Mouse (Mus musculus) heart, adult 18-20 months (tissue): ENCODE results near the gene Col7a1. TPM values are rescaled to one million over a fixed set of nuclear protein-coding genes. Genes with fewer than 3 reads are reported as not detected.

Experiments used
- DNase-seq, 2 experiments: peaks; one replicate each; pipeline ENCODE4 v3.0.0; 2021 to 2022; ENCODE audit warnings: mixed read lengths in 1 of 2
- total RNA-seq, 2 experiments: library from RNA; stranded (reverse); gene quantifications; 2 replicates each; pipeline ENCODE4 v1.2.3; 2021

Col7a1 gene
- total RNA-seq, 2 experiments from 2014 or later, result 0.31 to 0.60 TPM

DNA sequence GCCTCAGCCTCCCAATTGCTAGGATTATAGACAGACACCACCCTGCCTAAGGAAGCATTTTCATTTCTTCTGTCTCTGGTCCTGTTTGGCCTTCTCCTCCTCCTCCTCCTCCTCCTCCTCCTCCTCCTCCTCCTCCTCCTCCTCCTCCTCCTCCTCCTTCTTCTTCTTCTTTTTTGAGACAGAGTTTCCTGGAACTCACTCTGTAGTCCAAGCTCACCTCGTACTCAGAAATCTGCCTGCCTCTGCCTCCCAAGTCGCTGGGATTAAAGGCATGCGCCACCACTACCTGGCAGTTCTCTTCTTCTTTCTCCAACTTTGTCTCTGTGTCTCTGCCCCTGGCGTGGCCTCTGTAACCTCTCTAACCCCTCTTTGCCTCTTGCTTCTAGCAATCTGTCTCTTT lies 32.3 kb downstream of the Col7a1 start, which contains the start of gene Ucn2:
TSS of gene Ucn2 (plus strand) at position 301 of the 400 bp plus-strand sequence.
- DNase-seq, result no peak

DNA sequence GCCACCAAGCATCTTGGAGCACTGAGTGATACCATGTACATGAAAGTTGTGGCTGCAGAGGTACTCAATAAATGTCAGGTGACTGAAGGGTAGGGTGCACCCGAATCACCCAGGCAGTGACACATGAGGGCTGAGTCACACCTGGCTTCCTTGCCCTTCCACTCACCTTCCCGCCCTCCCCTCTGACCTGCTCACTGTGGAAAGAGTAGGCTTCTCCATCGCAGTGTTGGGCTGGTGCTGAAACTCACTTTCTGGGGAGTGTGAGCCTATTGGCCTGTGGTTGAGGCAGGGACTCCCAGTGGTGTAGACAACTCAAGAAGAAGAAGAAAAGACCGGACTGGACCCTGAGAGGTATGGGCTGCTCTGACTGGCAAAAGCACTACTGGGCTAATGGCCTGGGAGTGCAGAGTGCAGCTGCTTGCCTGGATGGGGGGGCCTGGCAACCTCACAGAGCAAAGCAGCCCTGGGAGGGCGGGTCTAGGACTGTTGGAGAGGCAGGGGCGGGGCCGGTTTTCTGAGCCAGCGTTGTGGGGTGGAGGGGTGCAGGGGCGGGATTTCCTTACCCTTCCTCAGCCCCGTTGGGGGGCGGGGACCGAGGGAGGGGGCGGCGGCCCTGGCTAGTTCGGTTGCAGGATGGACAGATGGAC lies 34.4 kb downstream of the Col7a1 start:
- peak; percentile 50 to 65 for DNase-seq

DNA sequence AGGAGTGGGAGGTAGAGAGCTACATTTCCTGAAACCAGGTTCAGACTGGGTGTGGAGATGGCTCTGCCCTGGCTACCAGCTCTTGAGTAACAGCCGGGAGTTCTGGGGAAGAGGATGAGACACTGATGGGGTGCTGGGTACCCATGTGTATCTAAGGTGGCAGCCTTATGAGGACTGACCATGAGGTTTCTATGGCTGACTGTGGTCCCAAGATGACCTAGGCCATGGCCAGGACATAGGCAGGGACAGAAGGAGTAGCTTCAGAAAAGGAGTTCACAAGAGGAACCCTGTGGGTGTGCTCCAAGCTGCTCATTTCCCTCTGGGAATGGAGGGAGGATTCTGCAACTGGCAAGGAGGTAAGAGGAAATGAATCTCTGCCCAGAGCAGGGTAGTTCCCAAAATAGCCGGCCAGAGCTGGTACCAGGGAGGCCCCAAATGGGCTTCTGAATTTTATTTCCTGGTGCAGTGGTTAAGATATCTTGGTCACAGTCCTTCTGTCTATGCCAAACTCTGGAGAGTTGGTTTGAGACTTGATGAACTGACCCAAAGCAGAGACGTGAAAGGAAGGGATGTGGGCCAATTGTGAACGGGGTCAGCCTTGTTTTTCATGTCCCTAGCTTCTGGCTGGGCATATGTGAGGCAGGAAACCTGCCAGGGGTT lies 36.5 kb downstream of the Col7a1 start:
- DNase-seq, result peak; percentile 57 to 67

DNA sequence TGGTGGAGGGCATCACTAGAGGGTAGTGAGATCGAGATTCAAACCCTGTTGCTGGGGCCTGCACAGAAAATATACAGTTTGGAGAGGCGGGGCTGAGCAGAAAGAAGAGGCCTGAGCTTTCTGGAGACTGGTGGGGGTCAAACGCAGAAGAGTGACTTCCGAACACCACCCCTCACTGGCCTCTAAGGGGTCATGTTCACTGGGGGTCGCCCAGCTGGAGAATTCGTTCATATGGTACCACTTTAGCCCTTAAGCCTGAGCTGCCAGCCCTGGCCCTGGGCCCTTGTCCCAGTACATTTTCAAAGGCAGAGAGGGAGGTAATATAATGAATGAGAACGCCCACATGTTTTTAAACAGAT lies 37.1 kb downstream of the Col7a1 start:
- DNase-seq, result no peak

DNA sequence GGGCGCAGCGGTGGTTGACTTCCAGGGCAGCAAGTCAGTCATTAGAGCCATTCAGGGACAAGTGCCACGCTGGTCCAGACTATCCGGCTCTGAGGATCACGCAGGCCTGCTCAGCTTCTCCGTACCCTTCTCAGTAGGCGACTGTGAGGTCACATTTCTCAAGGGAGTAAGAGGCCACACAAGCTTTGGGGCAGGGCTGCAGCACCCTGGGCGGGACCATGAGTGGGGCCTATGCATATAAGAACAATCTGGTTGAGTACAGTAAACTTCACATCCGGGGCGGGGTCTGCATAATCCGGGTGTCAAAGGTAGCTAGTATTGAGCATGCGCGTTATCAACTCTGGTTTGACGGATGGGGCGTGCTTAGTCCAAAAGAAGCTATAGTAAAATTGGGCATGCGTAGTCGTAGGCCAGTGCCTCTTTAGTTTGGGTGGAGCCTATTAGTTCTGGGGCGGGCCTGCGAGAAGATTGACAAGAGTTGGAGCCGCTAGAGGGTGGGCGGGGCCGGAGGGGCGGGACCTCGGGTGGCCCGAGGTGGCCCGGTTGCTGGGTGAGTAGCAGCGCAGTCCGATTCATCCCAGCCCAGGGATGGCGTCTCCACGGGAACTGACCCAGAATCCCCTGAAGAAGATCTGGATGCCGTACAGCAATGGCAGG lies 38.2 kb downstream of the Col7a1 start, which contains the start of gene Pfkfb4:
TSS of gene Pfkfb4 (plus strand) at position 351 of the 657 bp plus-strand sequence.
- DNase-seq, result peak; percentile 98 to 99

DNA sequence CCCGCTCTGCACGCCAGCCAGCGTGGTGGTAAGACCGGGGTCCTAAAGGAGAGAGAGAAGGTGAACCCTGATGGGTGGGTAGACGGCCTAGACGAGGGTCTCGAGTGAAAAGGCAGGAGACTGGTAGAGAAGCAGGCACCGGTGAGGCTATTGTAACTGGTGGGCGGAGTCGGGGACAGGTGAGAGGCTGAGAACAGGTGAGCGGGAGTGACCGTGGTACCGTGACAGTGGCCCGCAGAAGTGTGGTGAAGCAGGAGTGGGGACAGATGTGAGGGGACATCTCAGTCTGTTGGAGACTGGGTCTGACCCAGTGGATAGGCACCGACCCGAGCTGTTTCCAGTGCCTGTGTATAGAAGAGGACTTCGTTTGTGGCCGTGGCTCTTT lies 38.7 kb downstream of the Col7a1 start:
- DNase-seq, result no peak

DNA sequence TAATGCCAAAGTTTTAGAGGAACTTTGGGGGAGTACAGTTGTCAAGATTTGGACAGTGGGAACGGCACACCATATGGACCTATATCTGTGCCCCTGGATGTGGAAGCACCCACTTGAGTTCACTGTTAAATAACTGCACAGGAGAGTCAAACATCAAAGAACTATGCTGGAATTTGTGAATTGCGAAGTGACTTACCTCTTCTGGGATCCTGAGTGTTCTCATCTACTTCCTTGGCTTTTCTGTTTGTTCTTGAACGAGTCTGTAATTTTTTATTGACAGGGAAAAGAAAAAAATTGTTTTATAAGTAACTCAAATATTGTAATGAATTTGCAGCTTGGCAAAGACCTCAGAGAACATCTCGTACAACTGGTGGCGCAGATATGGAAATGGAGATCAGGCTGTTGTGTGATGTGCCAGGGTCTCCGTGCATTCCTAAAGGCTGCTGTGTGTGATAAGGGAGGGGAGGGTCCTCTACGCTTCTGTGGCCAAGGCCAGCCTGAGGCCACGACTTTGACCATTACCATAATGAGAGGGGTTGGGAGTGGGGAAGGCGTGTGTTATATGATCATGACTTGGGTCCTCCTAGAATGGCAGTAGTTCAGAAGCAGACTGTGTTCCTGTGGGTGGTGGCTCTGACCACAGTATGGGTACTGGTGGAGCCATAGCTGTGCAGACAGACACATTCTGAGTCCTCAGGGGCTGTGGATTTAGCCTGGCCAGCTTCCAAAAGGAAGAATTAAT lies 39.4 kb downstream of the Col7a1 start:
- no peak for DNase-seq

DNA sequence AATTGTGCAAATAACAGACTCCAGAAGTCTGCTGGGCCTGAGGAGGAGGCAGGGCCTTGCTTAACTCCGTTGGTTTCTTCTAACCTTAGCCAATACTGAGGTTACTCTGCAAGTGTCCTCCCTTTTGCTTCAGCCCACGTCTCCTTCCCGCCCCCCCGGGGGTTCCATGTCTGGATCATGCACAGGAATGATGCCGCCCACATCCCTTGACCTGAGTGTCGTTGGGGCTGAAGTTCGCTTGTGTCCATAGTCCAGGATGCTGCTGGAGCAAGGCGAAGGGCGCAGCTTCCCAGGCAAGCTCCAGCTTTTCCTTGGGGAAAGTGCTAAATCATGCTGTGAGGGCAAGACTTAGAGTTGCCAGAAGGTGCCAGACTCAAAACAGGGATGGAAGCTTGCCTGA lies 43.0 kb downstream of the Col7a1 start:
- no peak for DNase-seq

DNA sequence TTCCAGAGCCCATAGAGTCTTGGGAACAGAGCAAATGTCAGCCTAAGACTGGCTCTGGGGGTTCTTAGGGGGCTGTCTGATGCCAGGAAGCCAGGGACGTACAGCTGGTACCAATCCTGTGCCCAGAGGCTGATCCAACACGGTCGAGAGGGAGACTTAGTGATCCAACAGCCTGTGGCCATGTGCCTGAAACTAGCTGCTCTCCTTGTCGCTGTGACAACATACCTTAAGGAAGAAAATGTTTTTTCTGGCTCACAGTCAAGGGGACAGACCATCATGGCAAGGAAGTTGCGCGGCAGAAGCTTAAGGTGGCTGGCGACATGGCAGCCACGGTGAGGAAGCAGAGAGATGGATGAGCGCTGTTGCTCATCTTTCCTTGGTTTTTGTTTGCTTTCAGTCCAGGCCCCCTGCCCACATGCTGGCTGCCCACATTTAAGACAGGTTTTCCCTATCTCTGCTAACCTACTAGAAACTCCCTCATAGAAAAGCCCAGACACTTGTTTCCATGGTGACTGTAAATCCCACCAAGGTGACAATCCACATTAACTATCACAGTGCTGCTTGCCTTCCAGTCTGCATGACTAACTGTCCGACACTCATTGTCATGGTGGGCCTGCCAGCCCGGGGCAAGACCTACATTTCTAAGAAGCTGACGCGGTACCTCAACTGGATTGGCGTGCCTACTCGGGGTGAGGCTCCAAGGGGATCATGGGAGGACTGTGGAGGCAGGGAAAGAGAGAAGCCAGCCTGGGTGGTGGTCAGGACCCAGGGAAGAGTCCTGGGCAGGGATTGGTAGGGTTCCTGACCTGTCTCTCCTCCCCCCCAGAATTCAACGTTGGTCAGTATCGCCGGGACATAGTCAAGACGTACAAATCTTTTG lies 45.1 kb downstream of the Col7a1 start:
- no peak for DNase-seq

DNA sequence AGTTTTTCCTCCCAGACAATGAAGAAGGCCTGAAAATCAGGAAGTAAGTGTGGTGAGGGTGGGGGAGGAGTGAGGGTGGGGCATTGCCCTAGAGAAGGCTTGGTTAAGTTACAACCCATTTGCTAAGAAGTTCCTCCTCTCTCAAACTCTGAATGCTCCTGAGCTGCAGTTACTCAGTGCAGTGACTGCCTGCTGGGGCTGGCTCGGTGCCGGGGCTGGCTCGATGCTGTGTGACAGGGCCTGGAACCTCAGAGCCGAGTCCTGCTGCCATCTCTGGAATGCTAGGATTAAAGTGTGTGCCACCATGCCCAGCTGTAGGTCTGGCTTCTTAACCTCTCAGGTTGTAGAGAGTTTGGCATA lies 45.8 kb downstream of the Col7a1 start:
- DNase-seq, result peak in 1 of 2 experiments; percentile 30

DNA sequence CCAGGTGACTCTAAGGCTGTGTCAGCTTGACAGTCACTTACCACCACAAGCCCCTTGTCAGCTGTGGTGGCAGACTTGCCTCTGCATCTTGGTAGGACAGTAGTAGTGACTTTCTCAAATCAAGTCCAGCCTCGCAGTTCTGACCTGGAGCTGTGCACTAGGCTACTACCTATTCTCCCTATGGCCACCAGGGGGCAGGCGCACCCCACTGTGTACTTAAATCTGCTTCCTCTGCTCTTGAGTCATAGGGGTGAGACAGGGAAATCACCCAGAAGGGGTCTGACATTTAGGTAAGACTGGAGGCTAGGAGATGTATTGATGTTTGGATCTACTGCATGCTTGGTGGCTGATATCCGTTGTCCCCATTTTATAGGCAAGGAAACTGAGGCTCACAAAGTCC lies 47.3 kb downstream of the Col7a1 start:
- peak; percentile 72 to 75 for DNase-seq

DNA sequence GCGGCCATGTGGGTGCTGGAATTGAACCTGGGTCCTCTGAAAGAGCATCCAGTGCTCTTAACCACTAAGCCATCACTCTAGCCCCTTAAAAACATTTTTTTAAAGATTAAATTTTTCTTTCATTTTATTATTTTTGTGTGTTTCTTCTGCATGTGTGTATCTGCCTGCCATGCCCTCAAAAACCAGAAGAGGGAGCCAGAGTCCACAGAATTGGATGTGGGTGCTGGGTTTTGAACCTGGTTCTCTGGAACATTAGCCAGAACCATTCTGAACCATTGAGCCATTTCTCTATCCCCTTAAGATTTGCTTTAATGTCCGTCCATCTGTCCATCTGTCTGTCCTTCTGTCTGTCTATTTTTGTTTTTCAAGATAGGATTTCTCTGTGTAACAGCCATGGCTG lies 49.8 kb downstream of the Col7a1 start:
- DNase-seq, result peak; percentile 41 to 77

DNA sequence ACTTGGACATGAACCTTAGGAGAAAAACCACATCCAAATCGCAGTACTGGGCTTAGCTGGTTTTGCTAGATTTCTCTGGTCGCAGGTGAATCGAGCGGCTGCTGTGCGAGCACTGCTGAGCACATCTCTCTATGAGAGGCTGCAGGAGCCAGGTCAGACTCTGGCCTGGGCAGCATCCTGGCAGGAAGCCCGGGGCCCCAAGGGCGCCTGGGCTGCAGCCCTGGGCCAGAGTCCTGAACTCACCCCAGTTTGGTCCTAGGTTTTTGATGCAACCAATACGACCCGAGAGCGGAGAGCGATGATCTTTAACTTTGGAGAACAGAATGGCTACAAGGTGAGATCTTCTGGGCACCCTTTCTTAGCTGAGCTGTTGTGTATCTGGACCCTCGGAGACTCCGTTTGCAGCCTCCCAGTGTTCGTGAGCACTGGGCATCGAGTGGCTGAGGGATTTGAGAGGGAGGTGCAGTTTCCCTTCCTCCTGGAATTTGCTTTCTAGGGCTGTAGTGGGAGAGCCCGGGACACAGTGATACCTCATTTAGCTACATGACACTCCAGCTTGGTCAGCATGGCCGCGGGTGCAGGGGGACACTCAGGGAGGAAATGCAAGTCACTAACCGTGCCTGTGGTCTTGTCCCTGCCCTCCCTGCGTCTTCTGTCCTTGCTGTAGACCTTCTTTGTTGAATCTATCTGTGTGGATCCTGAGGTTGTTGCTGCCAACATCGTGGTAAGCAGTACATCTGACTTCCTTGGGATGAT lies 53.8 kb downstream of the Col7a1 start:
- DNase-seq, result no peak

DNA sequence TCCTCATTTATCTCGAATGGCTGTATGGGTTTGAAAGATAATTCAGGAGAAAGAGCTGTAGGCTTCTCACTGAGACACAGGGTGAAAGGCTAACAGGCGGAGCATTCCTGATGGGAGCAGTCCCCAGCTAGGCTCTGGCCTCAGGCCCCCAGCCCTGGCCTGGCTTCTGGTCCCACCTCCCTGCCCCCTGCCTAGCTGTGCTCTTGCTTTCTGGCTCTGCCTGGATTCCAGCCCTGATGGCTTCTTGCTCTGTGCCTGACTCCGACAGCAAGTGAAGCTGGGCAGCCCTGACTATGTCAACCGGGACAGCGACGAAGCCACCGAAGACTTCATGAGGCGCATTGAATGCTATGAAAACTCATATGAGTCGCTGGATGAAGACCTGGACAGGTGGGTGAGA lies 54.7 kb downstream of the Col7a1 start:
- no peak for DNase-seq

DNA sequence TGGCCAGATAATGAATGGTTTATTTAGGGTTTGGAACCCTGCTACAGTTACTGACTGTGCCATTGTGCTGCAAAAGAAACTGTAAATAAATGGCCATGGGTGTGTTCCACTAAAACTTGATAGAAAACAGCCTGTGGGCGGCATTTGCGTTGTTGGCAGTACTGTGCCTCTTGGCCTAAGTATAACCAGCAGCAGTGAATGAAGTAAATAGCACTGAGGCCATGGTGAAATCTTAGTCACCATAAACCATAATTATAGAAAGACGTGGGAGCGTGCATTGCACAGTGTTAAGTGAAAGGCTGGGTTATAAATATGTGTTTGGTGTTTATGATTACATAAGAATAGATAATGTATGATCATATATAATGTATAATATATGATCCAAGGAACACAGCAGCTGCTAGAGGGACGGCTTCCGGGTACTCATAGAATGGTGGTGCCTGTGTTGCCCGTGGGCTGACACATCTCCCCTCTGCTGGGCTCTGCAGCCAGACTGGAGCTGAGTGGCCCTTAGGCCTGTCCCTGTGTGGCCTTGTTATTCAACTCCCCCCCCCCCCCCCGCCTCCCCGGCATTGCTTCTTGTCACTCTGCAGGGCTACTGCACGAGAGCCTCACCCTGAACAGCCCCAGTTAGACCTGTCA lies 55.7 kb downstream of the Col7a1 start:
- DNase-seq, result no peak

DNA sequence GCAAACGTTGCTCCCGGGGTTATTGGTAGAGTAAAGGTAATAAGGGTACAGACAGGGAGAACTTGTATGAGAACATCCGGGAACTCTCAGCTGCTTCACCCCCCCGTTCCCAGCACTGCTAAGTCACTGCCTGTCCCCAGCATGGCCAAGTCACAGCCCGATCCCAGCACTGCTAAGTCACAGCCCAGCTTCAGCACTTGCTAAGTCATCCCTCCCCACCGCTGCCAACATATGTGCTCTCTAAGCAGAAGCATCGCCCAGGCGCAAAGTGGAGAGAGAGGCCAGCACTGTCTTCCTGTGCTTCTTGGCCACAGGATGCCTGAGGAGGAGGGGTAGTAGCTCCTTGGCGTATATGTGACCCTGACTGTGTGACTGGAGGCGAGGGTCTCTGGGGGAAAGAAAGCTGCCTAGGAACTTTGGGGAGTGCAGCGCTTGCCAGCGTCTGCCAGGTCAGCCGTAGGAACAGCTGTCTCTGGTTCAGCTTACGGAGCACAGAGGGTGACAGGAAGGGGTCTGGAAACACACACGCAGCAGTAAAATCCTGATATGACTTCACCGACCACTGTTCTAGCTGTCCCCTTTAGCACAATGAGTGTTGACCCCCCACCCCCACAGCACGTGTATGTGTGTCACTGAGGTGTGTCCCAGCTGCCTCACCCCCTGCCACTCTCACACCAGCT lies 56.4 kb downstream of the Col7a1 start:
- peak; percentile 63 to 71 for DNase-seq

DNA sequence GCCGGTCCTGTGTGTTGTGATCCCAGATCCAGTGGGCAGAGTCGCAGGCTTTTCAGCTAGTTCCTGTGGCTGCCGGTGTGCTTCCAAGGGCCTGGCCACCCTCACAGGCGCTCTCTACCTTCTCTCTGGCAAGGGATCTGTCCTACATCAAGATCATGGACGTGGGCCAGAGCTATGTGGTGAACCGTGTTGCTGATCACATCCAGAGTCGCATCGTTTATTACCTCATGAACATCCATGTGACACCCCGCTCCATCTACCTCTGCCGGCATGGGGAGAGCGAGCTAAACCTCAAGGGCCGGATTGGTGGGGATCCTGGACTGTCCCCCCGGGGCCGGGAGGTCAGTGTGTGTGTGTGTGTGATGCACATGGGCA lies 56.9 kb downstream of the Col7a1 start:
- DNase-seq, result no peak

DNA sequence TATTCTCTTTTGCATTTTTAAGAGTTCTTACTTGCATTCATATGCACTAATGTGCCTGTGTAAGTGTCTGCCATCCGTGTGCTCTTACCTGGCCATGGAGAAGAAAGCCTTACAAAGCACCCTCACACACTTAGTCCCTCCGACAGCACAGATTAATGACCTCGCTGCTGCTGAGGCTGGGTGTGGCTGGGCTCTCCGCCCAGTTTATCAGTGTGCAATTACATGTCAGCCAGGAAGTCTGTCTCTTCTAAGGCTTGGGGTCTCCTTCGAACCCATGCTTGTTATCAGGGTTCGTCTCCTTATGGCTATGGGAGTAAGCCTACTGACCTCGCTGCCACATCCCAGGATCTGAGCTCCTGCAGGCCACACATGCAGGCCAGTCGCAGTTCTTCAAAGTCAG lies 62.0 kb downstream of the Col7a1 start:
- DNase-seq, result no peak

DNA sequence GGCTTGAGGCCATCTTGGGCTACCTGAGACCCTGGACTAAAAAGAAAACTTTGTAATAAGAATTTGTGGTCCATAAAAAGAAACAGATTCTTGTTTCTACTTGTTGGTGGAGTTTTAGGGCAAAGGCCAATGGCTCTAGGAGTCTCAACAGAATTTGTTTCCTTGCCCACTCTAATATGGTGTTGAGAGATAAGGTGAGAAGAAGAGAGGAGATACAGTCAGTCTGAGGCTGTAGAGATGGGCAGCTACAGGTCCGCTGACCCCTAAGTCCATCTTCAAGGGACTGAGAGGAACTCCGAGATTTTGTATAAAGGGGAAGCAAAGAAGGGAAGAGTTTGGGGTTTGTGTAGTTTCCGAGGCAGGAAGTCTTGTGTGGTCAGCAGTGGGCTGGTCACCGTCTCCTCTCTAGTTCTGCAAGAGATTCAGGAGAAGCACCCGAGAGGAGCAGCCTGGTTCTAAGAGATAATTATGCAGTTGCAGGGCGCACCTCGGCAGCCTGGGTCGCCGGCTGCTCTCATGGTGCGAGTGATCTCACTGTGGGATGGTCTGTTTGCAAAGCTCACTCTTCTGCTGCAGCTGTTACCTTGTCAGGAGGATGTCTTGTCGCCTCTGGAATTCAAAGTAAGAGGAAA lies 63.7 kb downstream of the Col7a1 start:
- DNase-seq, result peak in 1 of 2 experiments; percentile 47

DNA sequence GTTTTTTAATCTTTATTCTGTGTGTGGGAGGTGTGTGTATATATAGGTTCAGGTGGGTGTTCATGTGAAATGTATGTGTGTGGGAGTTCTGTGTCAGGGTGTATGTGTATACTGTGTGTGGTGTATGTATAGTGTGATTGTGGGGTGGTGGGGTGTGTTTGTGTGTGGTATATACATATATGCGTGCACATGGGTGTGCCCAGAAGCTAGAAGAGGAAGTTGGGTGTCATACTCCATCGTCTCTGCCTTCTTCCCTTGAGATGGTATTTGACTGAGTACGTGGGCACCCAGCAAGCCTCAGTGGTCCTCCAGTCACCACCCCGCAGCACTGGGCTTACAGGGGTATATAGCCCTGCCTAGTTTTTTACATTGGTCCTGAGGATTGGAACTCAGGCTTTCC lies 68.0 kb downstream of the Col7a1 start:
- no peak for DNase-seq
